9 mouse cellular contexts compared by ENCODE assay signal in genomic region chr2:164521841-164522240, GRCm38 (mm10). TPM values are rescaled to one million over a fixed set of nuclear protein-coding genes. Genes with fewer than 3 reads are reported as not detected.
A peak's percentile ranks its signal among the peaks of the same experiment; 100 is the strongest.
DNase-seq lines count a peak whose midpoint lies in the region; ATAC-seq and TF ChIP-seq lines count a peak whose summit lies in the region.
"Had no signal": no experiment of that assay in that cellular context is flagged by ENCODE, and none has a peak within 500 bp of the region (broad histone marks: within the 10 kb centered on the region; RNA-seq: fewer than 3 reads in every experiment).

No protein-coding gene starts in this region.

- no peak for TF ChIP-seq CTCF in liver, postnatal 0 days (IDR thresholded peaks at IDR 0.05; ENCODE audit: low read depth)
- TF ChIP-seq CTCF in stomach, postnatal 0 days (IDR thresholded peaks at IDR 0.05; ENCODE audit: low read depth), result no peak

- no peak for ATAC-seq in kidney, embryonic 15.5 days (replicated peaks; ENCODE audit: low FRiP score)
- peak; percentile 42 for ATAC-seq in liver, postnatal 0 days
- ATAC-seq in stomach, postnatal 0 days (ENCODE audit: low FRiP score, low TSS enrichment), result peak; percentile 64

- no peaks in the 10 kb centered on the region for H3K36me3 ChIP-seq in kidney, embryonic 15.5 days
- H3K36me3 ChIP-seq in liver, postnatal 0 days (replicated peaks; ENCODE audit: insufficient read depth, low read length), result no peaks in the 10 kb centered on the region
- no peaks in the 10 kb centered on the region for H3K36me3 ChIP-seq in stomach, postnatal 0 days (ENCODE audit: control insufficient read depth, insufficient read depth, low read length)

- H3K4me1 ChIP-seq in kidney, embryonic 15.5 days, result peaks cover 17% of the 10 kb centered on the region
- H3K4me1 ChIP-seq in liver, postnatal 0 days (ENCODE audit: insufficient read depth), result 0 out of 2 replicates have a peak, but pooled peaks cover 5% of the 10 kb centered on the region
- no peaks in the 10 kb centered on the region for H3K4me1 ChIP-seq in stomach, postnatal 0 days (replicated peaks; ENCODE audit: control insufficient read depth, insufficient read depth)

- 16% methylated on average over 11 of the region's 11 CpGs for WGBS in kidney, embryonic 15.5 days
- 5% methylated on average over 11 of the region's 11 CpGs for WGBS in liver, postnatal 0 days (ENCODE audit: insufficient replicate concordance)
- WGBS in stomach, postnatal 0 days, result 11% methylated on average over 11 of the region's 11 CpGs

- H3K9ac ChIP-seq in kidney, embryonic 15.5 days, result no peak overlapping the region
- H3K9ac ChIP-seq in liver, postnatal 0 days (replicated peaks), result no peak overlapping the region
- H3K9ac ChIP-seq in stomach, postnatal 0 days (ENCODE audit: low read length), result no peak overlapping the region

- no peak for DNase-seq in kidney, postnatal 36 days
- DNase-seq in R1 (ENCODE audit: low read depth, low spot score), result peak; percentile 94
- DNase-seq in liver, postnatal 0 days, result peak; percentile 57
- DNase-seq in stomach, postnatal 0 days (ENCODE audit: low spot score), result peak; percentile 60
- DNase-seq in right cerebral cortex, postnatal 10 days (ENCODE audit: low spot score in 2 of 2), result no peak
- DNase-seq in left cerebral cortex, adult 11 months (ENCODE audit: low spot score), result no peak
- no peak for DNase-seq in urinary bladder, postnatal 36 days (ENCODE audit: low spot score in 2 of 2)
- DNase-seq: kidney, postnatal 10 days had no signal

- TF ChIP-seq EP300 in liver, postnatal 0 days (IDR thresholded peaks at IDR 0.05; ENCODE audit: low read depth), result 0 out of 2 replicates have a peak, but pooled peaks have one; percentile 23
- TF ChIP-seq EP300 in stomach, postnatal 0 days (optimal IDR thresholded peaks at IDR 0.05), result no peak

- no peak overlapping the region for H3K27ac ChIP-seq in kidney, embryonic 15.5 days
- peak overlapping the region; percentile 76 for H3K27ac ChIP-seq in liver, postnatal 0 days (ENCODE audit: low read depth)
- peak overlapping the region; percentile 5 for H3K27ac ChIP-seq in stomach, postnatal 0 days (replicated peaks)

- H3K27me3 ChIP-seq in kidney, embryonic 15.5 days, result peaks cover 12% of the 10 kb centered on the region
- no peaks in the 10 kb centered on the region for H3K27me3 ChIP-seq in liver, postnatal 0 days (ENCODE audit: insufficient read depth, low read length)
- H3K27me3 ChIP-seq in stomach, postnatal 0 days (ENCODE audit: control insufficient read depth, insufficient read depth, low read length), result no peaks in the 10 kb centered on the region

- H3K4me2 ChIP-seq in kidney, embryonic 15.5 days, result 0 out of 2 replicates have a peak overlapping the region, but pooled peaks have one; percentile 9
- peak overlapping the region; percentile 56 for H3K4me2 ChIP-seq in liver, postnatal 0 days (ENCODE audit: low read depth, low read length)
- peak overlapping the region; percentile 4 for H3K4me2 ChIP-seq in stomach, postnatal 0 days (replicated peaks; ENCODE audit: low read depth)

- no peak overlapping the region for H3K4me3 ChIP-seq in kidney, embryonic 15.5 days (replicated peaks)
- H3K4me3 ChIP-seq in liver, postnatal 0 days (ENCODE audit: low read depth, low read length), result no peak overlapping the region
- H3K4me3 ChIP-seq in stomach, postnatal 0 days (ENCODE audit: low read depth, low read length), result no peak overlapping the region

- no peaks in the 10 kb centered on the region for H3K9me3 ChIP-seq in kidney, embryonic 15.5 days (replicated peaks)
- no peaks in the 10 kb centered on the region for H3K9me3 ChIP-seq in liver, postnatal 0 days (ENCODE audit: low read length)
- no peaks in the 10 kb centered on the region for H3K9me3 ChIP-seq in stomach, postnatal 0 days (ENCODE audit: control insufficient read depth, low read length)

RNA-seq across cellular contexts. Expression of gene Pigt, which starts 24.5 kb away (rescaled TPM):
- 65.1 and 69.6 TPM in 2 replicates for polyA plus RNA-seq in kidney, embryonic 15.5 days (2015; fragmentation: Nextera tagmentation; extraction: Ambion mirVana)
- 24.3 and 25.1 TPM in 2 replicates for polyA plus RNA-seq in liver, postnatal 0 days (2015; fragmentation: Nextera tagmentation; extraction: Ambion mirVana)
- 53.6 and 54.7 TPM in 2 replicates for polyA plus RNA-seq in stomach, postnatal 0 days (2015; fragmentation: Nextera tagmentation; extraction: Ambion mirVana)

RNA-seq across cellular contexts. Expression of gene Dbndd2, which starts 35.9 kb away (rescaled TPM):
- polyA plus RNA-seq in kidney, embryonic 15.5 days (2015; fragmentation: Nextera tagmentation; extraction: Ambion mirVana), result 13.0 and 14.0 TPM in 2 replicates
- 2.7 TPM in 2 replicates for polyA plus RNA-seq in liver, postnatal 0 days (2015; fragmentation: Nextera tagmentation; extraction: Ambion mirVana)
- 27.3 and 27.8 TPM in 2 replicates for polyA plus RNA-seq in stomach, postnatal 0 days (2015; fragmentation: Nextera tagmentation; extraction: Ambion mirVana)

RNA-seq across cellular contexts. Expression of gene Wfdc2, which starts 40.4 kb away (rescaled TPM):
- 329 and 368 TPM in 2 replicates for polyA plus RNA-seq in kidney, embryonic 15.5 days (2015; fragmentation: Nextera tagmentation; extraction: Ambion mirVana)
- polyA plus RNA-seq in liver, postnatal 0 days (2015; fragmentation: Nextera tagmentation; extraction: Ambion mirVana), result 3.0 and 3.3 TPM in 2 replicates
- polyA plus RNA-seq in stomach, postnatal 0 days (2015; fragmentation: Nextera tagmentation; extraction: Ambion mirVana), result 123 and 147 TPM in 2 replicates

RNA-seq across cellular contexts. Expression of gene Trp53tg5, which starts 48.3 kb away (rescaled TPM):
- polyA plus RNA-seq in kidney, embryonic 15.5 days (2015; fragmentation: Nextera tagmentation; extraction: Ambion mirVana), result not detected in 2 replicates
- not detected in 2 replicates for polyA plus RNA-seq in liver, postnatal 0 days (2015; fragmentation: Nextera tagmentation; extraction: Ambion mirVana)
- polyA plus RNA-seq in stomach, postnatal 0 days (2015; fragmentation: Nextera tagmentation; extraction: Ambion mirVana), result not detected in 2 replicates

RNA-seq across cellular contexts. Expression of gene Spint3, which starts 51.4 kb away (rescaled TPM):
- polyA plus RNA-seq in kidney, embryonic 15.5 days (2015; fragmentation: Nextera tagmentation; extraction: Ambion mirVana), result not detected in 2 replicates
- not detected in 2 replicates for polyA plus RNA-seq in liver, postnatal 0 days (2015; fragmentation: Nextera tagmentation; extraction: Ambion mirVana)
- polyA plus RNA-seq in stomach, postnatal 0 days (2015; fragmentation: Nextera tagmentation; extraction: Ambion mirVana), result not detected in 2 replicates

Comparison
In these comparisons a context has a peak if more than half of its experiments do, and no peak if none do; other contexts are left out.
1. H3K4me2 ChIP-seq: peak in every context shown above with its lines; median percentile 56 in liver, postnatal 0 days; 9 in kidney, embryonic 15.5 days; 4 in stomach, postnatal 0 days.
2. DNase-seq: peak in R1 (single experiment), liver, postnatal 0 days (single experiment) and stomach, postnatal 0 days (single experiment); none in kidney, postnatal 36 days (0 of 2), right cerebral cortex, postnatal 10 days (0 of 2), left cerebral cortex, adult 11 months (single experiment) and urinary bladder, postnatal 36 days (0 of 2).
3. RNA of gene Wfdc2, which starts 40.4 kb away (polyA plus RNA-seq): 329 to 368 TPM in kidney, embryonic 15.5 days and 123 to 147 TPM in stomach, postnatal 0 days; 3.0 to 3.3 TPM in liver, postnatal 0 days; every median in the first group is over 10 times any median in the second.